Mouse (Mus musculus): ENCODE data around the gene Clp1. TPM values are rescaled to one million over a fixed set of nuclear protein-coding genes. Genes with fewer than 3 reads are reported as not detected.

Clp1 gene
- total and polyA plus RNA-seq, 2 experiments from 2014 or later = 12.5 to 12.6 TPM

GRCm38 (mm10) chr2:84677968-84678880, 48.9 kb downstream of the Clp1 start, which contains the start of the genes Gm28635 and Med19:
Gm28635 (minus strand) TSS chr2:84678041.
Med19 (plus strand) TSS chr2:84678402.
- Histone ChIP-seq H3K9ac (replicated peaks; ENCODE audit: low read length, poor library complexity, severe bottlenecking) (peak within 1 kb of the TSS; percentile 69), H3K4me3 (ENCODE audit: low read depth, low read length) (peak within 1 kb of the TSS; percentile 97), H3K9me3 (ENCODE audit: low read length) (no peaks in the 10 kb centered on the region), H3K27me3 (ENCODE audit: insufficient read depth, low read length) (no peaks in the 10 kb centered on the region), H3K4me1 (ENCODE audit: insufficient read depth, low read length) (peaks cover 9% of the 10 kb centered on the region; the same call in 1 of the 2 replicates), H3K36me3 (ENCODE audit: insufficient read depth, low read length) (peaks cover 15% of the 10 kb centered on the region), H3K4me2 (ENCODE audit: low read depth, low read length, poor library complexity, severe bottlenecking) (peak within 1 kb of the TSS; percentile 70), H3K27ac (ENCODE audit: low read depth, low read length) (peak within 1 kb of the TSS; percentile 78)
- ATAC-seq (ENCODE audit: low FRiP score) = peak; percentile 100
- under 1% methylated on average over 44 of the region's 44 CpGs for WGBS
- TF ChIP-seq CTCF (IDR thresholded peaks at IDR 0.05) = peak; percentile 1
- peak; percentile 100 for DNase-seq (ENCODE audit: low spot score)

GRCm38 (mm10) chr2:84677270-84677967, 49.7 kb downstream of the Clp1 start:
- DNase-seq (ENCODE audit: low spot score) = peak; percentile 62
- WGBS = 10% methylated on average over 22 of the region's 22 CpGs
- H3K9ac ChIP-seq (replicated peaks; ENCODE audit: low read length, poor library complexity, severe bottlenecking) = peak overlapping the region; percentile 69

More at GRCm38 (mm10) chr2:84677270-84677967, 49.7 kb downstream of the Clp1 start:
- H3K9me3 ChIP-seq (ENCODE audit: low read length) = no peaks in the 10 kb centered on the region
- ATAC-seq (ENCODE audit: low FRiP score) = peak; percentile 75
- peaks cover 21% of the 10 kb centered on the region for H3K36me3 ChIP-seq (ENCODE audit: insufficient read depth, low read length)
- H3K4me1 ChIP-seq (ENCODE audit: insufficient read depth, low read length) = peaks cover 9% of the 10 kb centered on the region; the same call in 1 of the 2 replicates
- no peaks in the 10 kb centered on the region for H3K27me3 ChIP-seq (ENCODE audit: insufficient read depth, low read length)
- peak overlapping the region; percentile 64 for H3K4me2 ChIP-seq (ENCODE audit: low read depth, low read length, poor library complexity, severe bottlenecking)
- peak overlapping the region; percentile 78 for H3K27ac ChIP-seq (ENCODE audit: low read depth, low read length)
- H3K4me3 ChIP-seq (ENCODE audit: low read depth, low read length) = peak overlapping the region; percentile 97
- TF ChIP-seq CTCF (IDR thresholded peaks at IDR 0.05) = peak; percentile 72

MicroRNA genes within 50 kb of the gene (microRNA counts, 519-probe panel; counts per million panel counts)
- microRNA mmu-miR-130a = 6,619 counts per million, percentile 99 among the panel's probes with 10 or more counts

Small RNAs within 50 kb of the gene (microRNA-seq; reads per million reads assigned to microRNA genes)
- gene Mir130a (ENCODE audit: borderline number of aligned reads) = 23,578 reads per million, percentile 98 among the genes with 10 or more reads in this experiment

Other genes starting within 250 kb of the Clp1 start
- 81.1 and 82.9 TPM in 2 replicates for gene Ctnnd1, start 76.6 kb downstream of the Clp1 start, total RNA-seq (2014; rRNA removed)
- 13.7 and 15.8 TPM in 2 replicates for gene Ctnnd1, start 76.6 kb downstream of the Clp1 start, polyA plus RNA-seq (2015; fragmentation: Nextera tagmentation; extraction: Ambion mirVana)
- not detected in 2 replicates for gene Btbd18, start 68.3 kb downstream of the Clp1 start, total RNA-seq (2014; rRNA removed)
- gene Btbd18, start 68.3 kb downstream of the Clp1 start, polyA plus RNA-seq (2015; fragmentation: Nextera tagmentation; extraction: Ambion mirVana) = 0.27 and 0.35 TPM in 2 replicates
- 180 and 269 TPM in 2 replicates for gene Selenoh, start 56.6 kb downstream of the Clp1 start, total RNA-seq (2014; rRNA removed)
- gene Selenoh, start 56.6 kb downstream of the Clp1 start, polyA plus RNA-seq (2015; fragmentation: Nextera tagmentation; extraction: Ambion mirVana) = 210 and 211 TPM in 2 replicates
- gene Gm28635, start 49.3 kb downstream of the Clp1 start, total RNA-seq (2014; rRNA removed) = not detected in 2 replicates
- gene Gm28635, start 49.3 kb downstream of the Clp1 start, polyA plus RNA-seq (2015; fragmentation: Nextera tagmentation; extraction: Ambion mirVana) = not detected in 2 replicates
- gene Med19, start 48.9 kb downstream of the Clp1 start, total RNA-seq (2014; rRNA removed) = 43.0 and 45.3 TPM in 2 replicates
- 47.4 and 49.5 TPM in 2 replicates for gene Med19, start 48.9 kb downstream of the Clp1 start, polyA plus RNA-seq (2015; fragmentation: Nextera tagmentation; extraction: Ambion mirVana)
- gene Tmx2, start 48.2 kb downstream of the Clp1 start, total RNA-seq (2014; rRNA removed) = 149 and 154 TPM in 2 replicates
- gene Tmx2, start 48.2 kb downstream of the Clp1 start, polyA plus RNA-seq (2015; fragmentation: Nextera tagmentation; extraction: Ambion mirVana) = 303 and 328 TPM in 2 replicates
- gene Zdhhc5, start 12.2 kb downstream of the Clp1 start, total RNA-seq (2014; rRNA removed) = 39.0 and 39.4 TPM in 2 replicates
- 14.5 and 17.9 TPM in 2 replicates for gene Zdhhc5, start 12.2 kb downstream of the Clp1 start, polyA plus RNA-seq (2015; fragmentation: Nextera tagmentation; extraction: Ambion mirVana)
- 12.9 and 15.0 TPM in 2 replicates for gene Ypel4, start 6.7 kb upstream of the Clp1 start, total RNA-seq (2014; rRNA removed)
- gene Ypel4, start 6.7 kb upstream of the Clp1 start, polyA plus RNA-seq (2015; fragmentation: Nextera tagmentation; extraction: Ambion mirVana) = 14.3 and 14.7 TPM in 2 replicates
- 0.88 and 1.1 TPM in 2 replicates for gene Gm19426, start 16.3 kb upstream of the Clp1 start, total RNA-seq (2014; rRNA removed)
- 2.1 and 2.4 TPM in 2 replicates for gene Gm19426, start 16.3 kb upstream of the Clp1 start, polyA plus RNA-seq (2015; fragmentation: Nextera tagmentation; extraction: Ambion mirVana)
- 19.9 and 20.9 TPM in 2 replicates for gene Serping1, start 48.1 kb upstream of the Clp1 start, total RNA-seq (2014; rRNA removed)
- gene Serping1, start 48.1 kb upstream of the Clp1 start, polyA plus RNA-seq (2015; fragmentation: Nextera tagmentation; extraction: Ambion mirVana) = 30.6 and 31.9 TPM in 2 replicates
- 14.0 and 16.5 TPM in 2 replicates for gene Ube2l6, start 71.5 kb upstream of the Clp1 start, total RNA-seq (2014; rRNA removed)
- 14.2 and 15.1 TPM in 2 replicates for gene Ube2l6, start 71.5 kb upstream of the Clp1 start, polyA plus RNA-seq (2015; fragmentation: Nextera tagmentation; extraction: Ambion mirVana)
- gene Smtnl1, start 95.3 kb upstream of the Clp1 start, total RNA-seq (2014; rRNA removed) = not detected in 2 replicates
- not detected in 2 replicates for gene Smtnl1, start 95.3 kb upstream of the Clp1 start, polyA plus RNA-seq (2015; fragmentation: Nextera tagmentation; extraction: Ambion mirVana)
- 43.6 and 62.5 TPM in 2 replicates for gene Timm10, start 99.6 kb upstream of the Clp1 start, total RNA-seq (2014; rRNA removed)
- 85.0 and 99.0 TPM in 2 replicates for gene Timm10, start 99.6 kb upstream of the Clp1 start, polyA plus RNA-seq (2015; fragmentation: Nextera tagmentation; extraction: Ambion mirVana)
- 0.99 and 1.8 TPM in 2 replicates for gene Slc43a1, start 111.5 kb upstream of the Clp1 start, total RNA-seq (2014; rRNA removed)
- gene Slc43a1, start 111.5 kb upstream of the Clp1 start, polyA plus RNA-seq (2015; fragmentation: Nextera tagmentation; extraction: Ambion mirVana) = 0.34 and 0.46 TPM in 2 replicates
- gene Rtn4rl2, start 159.4 kb upstream of the Clp1 start, total RNA-seq (2014; rRNA removed) = 7.7 and 11.4 TPM in 2 replicates
- gene Rtn4rl2, start 159.4 kb upstream of the Clp1 start, polyA plus RNA-seq (2015; fragmentation: Nextera tagmentation; extraction: Ambion mirVana) = 6.3 and 6.5 TPM in 2 replicates
- 1.7 and 2.0 TPM in 2 replicates for gene Slc43a3, start 209.2 kb upstream of the Clp1 start, total RNA-seq (2014; rRNA removed)
- gene Slc43a3, start 209.2 kb upstream of the Clp1 start, polyA plus RNA-seq (2015; fragmentation: Nextera tagmentation; extraction: Ambion mirVana) = 1.9 and 2.0 TPM in 2 replicates